Mouse (Mus musculus) ES-E14 (cell line): Measurements from ENCODE around the gene Rpl19.

Experiments used
- CHD2 ChIP-seq: IDR thresholded peaks from 2 replicates; pipeline ENCODE4 v1.6.1; 2014; ENCODE audit warnings: mild to moderate bottlenecking, low read depth, low read length, inconsistent platforms
- ZNF384 ChIP-seq: IDR thresholded peaks from 2 replicates; pipeline ENCODE4 v1.6.1; 2012; ENCODE audit warnings: low read depth, low read length, inconsistent platforms

DNA sequence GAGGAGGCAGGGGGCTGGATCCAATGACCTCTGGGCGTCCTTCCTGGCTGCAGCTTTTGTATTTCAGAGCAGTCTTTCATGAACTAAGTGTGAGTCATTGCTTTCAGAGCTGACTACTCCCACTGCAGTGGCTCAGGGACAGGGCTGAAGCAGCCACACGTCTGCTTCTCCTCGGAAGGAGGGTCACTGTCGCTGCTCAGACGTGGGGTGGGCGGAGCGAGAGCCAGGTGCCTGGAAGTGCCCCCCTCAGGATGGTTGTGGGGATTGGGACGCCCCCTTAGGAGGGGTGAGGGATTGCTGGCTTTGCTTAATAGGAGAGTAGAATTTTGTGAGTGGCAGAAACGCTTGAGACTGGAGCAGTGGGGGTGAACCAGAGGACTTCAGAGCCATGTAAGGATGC is 31.0 kb downstream of the Rpl19 start:
- TF ChIP-seq ZNF384 (no peak), CHD2 (no peak)
